Mouse (Mus musculus): ENCODE results near the gene Zfp511.

GRCm38 (mm10) chr7:140033386-140033785, 2.8 kb upstream of the Zfp511 start:
- TF ChIP-seq ZNF384 (IDR thresholded peaks at IDR 0.05; ENCODE audit: low read depth, low read length) (no peak), HCFC1 (IDR thresholded peaks at IDR 0.05; ENCODE audit: borderline replicate concordance, insufficient read depth, low read length) (no peak), CHD2 (IDR thresholded peaks at IDR 0.05; ENCODE audit: low read depth, low read length) (no peak)

Measured in ES-E14 (cell line).